Mouse (Mus musculus) WW6 (cell line): Measurements from ENCODE around the gene Cmas.

ENCODE experiments used
- DNase-seq: peaks from one replicate; pipeline ENCODE4 v3.0.0-alpha.2; 2013; ENCODE audit warnings: low read depth, low spot score

Gene Cmas

GRCm38 (mm10) chr6:142756507-142757333 is at the start of gene Cmas:
TSS of gene Cmas (plus strand) at chr6:142756686.
- peak; percentile 70 for DNase-seq

GRCm38 (mm10) chr6:142706688-142707087 is 49.8 kb upstream of the Cmas start:
- DNase-seq: no peak

- no peak for DNase-seq
Measured at GRCm38 (mm10) chr6:142708369-142708768, 48.1 kb upstream of the Cmas start.

GRCm38 (mm10) chr6:142710690-142711089 is 45.8 kb upstream of the Cmas start:
- DNase-seq: no peak

GRCm38 (mm10) chr6:142711106-142711505 is 45.4 kb upstream of the Cmas start:
- no peak for DNase-seq

- no peak for DNase-seq
Measured at GRCm38 (mm10) chr6:142715026-142715425, 41.5 kb upstream of the Cmas start.

GRCm38 (mm10) chr6:142717186-142717585 is 39.3 kb upstream of the Cmas start:
- DNase-seq: no peak

GRCm38 (mm10) chr6:142718167-142718566 is 38.3 kb upstream of the Cmas start:
- DNase-seq: no peak

- DNase-seq: no peak
Measured at GRCm38 (mm10) chr6:142720641-142721040, 35.8 kb upstream of the Cmas start.

GRCm38 (mm10) chr6:142721731-142722130 is 34.8 kb upstream of the Cmas start:
- DNase-seq: no peak

- no peak for DNase-seq
Measured at GRCm38 (mm10) chr6:142726032-142726431, 30.5 kb upstream of the Cmas start.

GRCm38 (mm10) chr6:142732567-142733290 is 23.8 kb upstream of the Cmas start:
- no peak for DNase-seq

GRCm38 (mm10) chr6:142735302-142736005 is 21.0 kb upstream of the Cmas start:
- DNase-seq: no peak

- DNase-seq: no peak
Measured at GRCm38 (mm10) chr6:142738225-142738624, 18.3 kb upstream of the Cmas start.

- DNase-seq: no peak
Measured at GRCm38 (mm10) chr6:142738637-142739036, 17.8 kb upstream of the Cmas start.

GRCm38 (mm10) chr6:142741763-142742162 is 14.7 kb upstream of the Cmas start:
- no peak for DNase-seq

GRCm38 (mm10) chr6:142743193-142743592 is 13.3 kb upstream of the Cmas start:
- DNase-seq: no peak

- DNase-seq: no peak
Measured at GRCm38 (mm10) chr6:142745484-142745883, 11.0 kb upstream of the Cmas start.

- no peak for DNase-seq
Measured at GRCm38 (mm10) chr6:142746765-142747164, 9.7 kb upstream of the Cmas start.

- no peak for DNase-seq
Measured at GRCm38 (mm10) chr6:142747165-142747564, 9.3 kb upstream of the Cmas start.

- no peak for DNase-seq
Measured at GRCm38 (mm10) chr6:142748057-142748708, 8.3 kb upstream of the Cmas start.

- DNase-seq: peak; percentile 74
Measured at GRCm38 (mm10) chr6:142751365-142751764, 5.1 kb upstream of the Cmas start.
